Mouse (Mus musculus) layer of hippocampus, adult 6 months (tissue): ENCODE results near the gene Gm13723. TPM values are rescaled to one million over a fixed set of nuclear protein-coding genes. Genes with fewer than 3 reads are reported as not detected.

Experiments
- long read RNA-seq, 2 experiments: library from polyadenylated mRNA; unstranded; transcript quantifications; one replicate each; pipeline ENCODE4 v2.0.0; 2019 to 2020
- polyA plus RNA-seq: library from polyadenylated mRNA; unstranded; fragments of <200 nt; fragmentation: Nextera tagmentation; gene quantifications from 2 replicates; pipeline ENCODE4 v1.2.3, GENCODE M21; 2021

Gm13723 gene
- not detected in 2 replicates for polyA plus RNA-seq
- long read RNA-seq, experiment 1 = 0 reads
- long read RNA-seq, experiment 2 = 0 reads

DNA sequence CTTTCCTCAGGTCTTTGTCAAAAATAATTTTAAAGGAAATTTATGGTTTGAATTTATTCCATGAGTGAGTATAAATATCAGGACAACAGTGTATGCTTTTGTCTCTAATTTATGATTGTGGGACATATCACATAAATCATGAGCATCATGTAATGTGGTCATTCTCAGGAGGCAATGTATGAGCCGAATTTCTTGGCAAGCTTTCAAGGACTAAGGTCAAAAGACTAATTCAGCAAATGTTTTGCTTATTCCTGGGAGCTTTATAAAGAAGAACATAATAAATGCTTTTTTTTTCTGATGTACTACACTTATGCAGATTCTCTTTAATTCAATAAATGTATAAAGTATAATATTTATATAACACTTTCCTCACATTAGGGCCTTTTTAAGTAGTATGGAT is at the start of gene Gm13723:
Gm13723 (minus strand) TSS at position 101 of the 400 bp plus-strand sequence.

DNA sequence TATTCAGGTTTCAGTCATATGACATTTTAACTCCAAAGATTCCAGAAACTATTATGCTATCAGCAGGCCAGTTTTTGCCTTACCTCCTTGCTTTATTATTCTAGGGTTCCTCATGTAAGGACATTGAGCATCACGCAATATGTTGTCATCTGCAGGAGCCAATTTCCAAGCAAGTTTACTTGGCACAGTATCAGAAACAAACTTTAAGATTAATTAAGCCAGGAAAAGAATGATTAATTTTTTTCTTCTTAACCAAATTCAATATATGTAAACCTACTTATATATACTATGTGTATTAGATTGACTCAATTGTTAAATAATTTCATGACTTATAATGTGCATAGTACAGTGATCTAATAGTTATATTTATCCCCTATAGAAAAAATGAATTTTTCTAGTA is 17.5 kb upstream of the Gm13723 start, which contains the start of gene Olfr1097:
Olfr1097 (minus strand) TSS at position 101 of the 400 bp plus-strand sequence.

DNA sequence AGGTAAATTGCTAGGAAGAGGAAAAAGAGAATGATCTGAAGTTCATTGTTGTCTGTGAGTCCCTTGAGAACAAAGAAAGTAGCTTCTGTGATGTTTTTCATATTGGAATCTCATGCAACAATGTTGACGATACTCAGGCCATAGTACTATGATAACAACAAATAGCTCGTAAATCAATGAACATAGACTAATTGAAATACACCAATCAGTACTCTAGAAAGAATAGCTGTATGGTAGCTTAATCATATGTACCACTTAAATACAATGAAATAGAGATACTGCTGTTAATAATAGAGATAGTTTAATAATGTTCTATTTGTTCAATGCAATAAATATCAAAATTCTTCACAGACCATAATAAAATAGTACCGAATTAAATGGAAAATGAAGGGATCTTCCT is 23.0 kb downstream of the Gm13723 start, which contains the start of gene Olfr1095:
Olfr1095 (minus strand) TSS at position 101 of the 400 bp plus-strand sequence.

GRCm38 (mm10) chr2:86824363-86824762 is 50.2 kb downstream of the Gm13723 start, which contains the start of gene Olfr1094:
Olfr1094 (plus strand) TSS chr2:86824663.

Other genes starting within 250 kb of the Gm13723 start
- gene Olfr1084, start 235.1 kb downstream of the Gm13723 start, polyA plus RNA-seq = not detected in 2 replicates
- not detected in 2 replicates for gene Olfr1085, start 212.8 kb downstream of the Gm13723 start, polyA plus RNA-seq
- not detected in 2 replicates for gene Olfr1086, start 194.7 kb downstream of the Gm13723 start, polyA plus RNA-seq
- not detected in 2 replicates for gene Olfr1087, start 176.4 kb downstream of the Gm13723 start, polyA plus RNA-seq
- not detected in 2 replicates for gene Olfr1089, start 141.1 kb downstream of the Gm13723 start, polyA plus RNA-seq
- not detected in 2 replicates for gene Olfr1090, start 115.8 kb downstream of the Gm13723 start, polyA plus RNA-seq
- not detected in 2 replicates for gene Olfr1093, start 92.3 kb downstream of the Gm13723 start, polyA plus RNA-seq
- not detected in 2 replicates for gene Olfr141, start 64.8 kb downstream of the Gm13723 start, polyA plus RNA-seq
- gene Olfr1094, start 50.1 kb downstream of the Gm13723 start, polyA plus RNA-seq = not detected in 2 replicates
- not detected in 2 replicates for gene Olfr1095, start 23.1 kb downstream of the Gm13723 start, polyA plus RNA-seq
- gene Olfr1097, start 17.4 kb upstream of the Gm13723 start, polyA plus RNA-seq = not detected in 2 replicates
- gene Olfr1098, start 49.7 kb upstream of the Gm13723 start, polyA plus RNA-seq = not detected in 2 replicates
- not detected in 2 replicates for gene Olfr1099, start 85.9 kb upstream of the Gm13723 start, polyA plus RNA-seq
- gene Olfr1100, start 105.2 kb upstream of the Gm13723 start, polyA plus RNA-seq = not detected in 2 replicates
- not detected in 2 replicates for gene Olfr1101, start 116.4 kb upstream of the Gm13723 start, polyA plus RNA-seq
- gene Olfr1102, start 123.6 kb upstream of the Gm13723 start, polyA plus RNA-seq = not detected in 2 replicates
- gene Olfr1104, start 152.3 kb upstream of the Gm13723 start, polyA plus RNA-seq = not detected in 2 replicates
- gene Olfr1105, start 161.7 kb upstream of the Gm13723 start, polyA plus RNA-seq = not detected in 2 replicates
- gene Olfr1106, start 177.5 kb upstream of the Gm13723 start, polyA plus RNA-seq = not detected in 2 replicates
- not detected in 2 replicates for gene Olfr1107, start 201.0 kb upstream of the Gm13723 start, polyA plus RNA-seq
- not detected in 2 replicates for gene Olfr1109, start 221.2 kb upstream of the Gm13723 start, polyA plus RNA-seq
- gene Olfr259, start 239.8 kb upstream of the Gm13723 start, polyA plus RNA-seq = not detected in 2 replicates